Mouse (Mus musculus) heart, postnatal 36 days (tissue): ENCODE measurements around the gene Swsap1. TPM values are rescaled to one million over a fixed set of nuclear protein-coding genes. Genes with fewer than 3 reads are reported as not detected.
A peak's percentile ranks its signal among the peaks of the same experiment; 100 is the strongest.

Experiments used
- DNase-seq, 2 experiments: peaks; one replicate each; pipeline ENCODE4 v3.0.0; 2021 to 2022
- intact Hi-C: fragments of 180-260 bp; cut with DNase I; formaldehyde crosslinking; loops from one replicate; pipeline ENCODE4 v1.15.1; 2025
- total RNA-seq, 2 experiments: library from RNA; stranded (reverse); gene quantifications; 2 replicates each; pipeline ENCODE4 v1.2.3; 2021

Swsap1 gene
- total RNA-seq, 2 experiments from 2014 or later = 5.8 to 8.0 TPM

DNA sequence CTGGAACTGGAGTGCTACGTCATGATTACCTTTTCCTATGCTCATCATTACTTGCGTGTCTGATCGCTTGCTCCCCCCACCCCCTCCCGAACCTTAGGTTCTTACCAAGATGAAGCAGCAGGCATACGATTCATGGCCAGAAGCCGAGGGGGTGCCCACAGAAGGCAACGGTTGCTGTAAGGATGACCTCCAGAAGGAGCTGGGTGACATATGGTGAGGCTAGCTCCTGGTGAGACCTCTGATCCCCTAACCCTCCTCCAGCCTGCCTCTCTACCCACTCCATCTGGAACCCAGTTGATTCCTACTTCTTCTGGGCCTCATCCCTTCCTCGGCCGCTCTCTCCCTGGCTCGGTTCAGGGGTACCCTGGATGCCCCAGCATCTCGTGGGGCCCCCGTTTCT, 21.5 kb upstream of the Swsap1 start:
- intact Hi-C loops = no loop called here
- DNase-seq = no peak

DNA sequence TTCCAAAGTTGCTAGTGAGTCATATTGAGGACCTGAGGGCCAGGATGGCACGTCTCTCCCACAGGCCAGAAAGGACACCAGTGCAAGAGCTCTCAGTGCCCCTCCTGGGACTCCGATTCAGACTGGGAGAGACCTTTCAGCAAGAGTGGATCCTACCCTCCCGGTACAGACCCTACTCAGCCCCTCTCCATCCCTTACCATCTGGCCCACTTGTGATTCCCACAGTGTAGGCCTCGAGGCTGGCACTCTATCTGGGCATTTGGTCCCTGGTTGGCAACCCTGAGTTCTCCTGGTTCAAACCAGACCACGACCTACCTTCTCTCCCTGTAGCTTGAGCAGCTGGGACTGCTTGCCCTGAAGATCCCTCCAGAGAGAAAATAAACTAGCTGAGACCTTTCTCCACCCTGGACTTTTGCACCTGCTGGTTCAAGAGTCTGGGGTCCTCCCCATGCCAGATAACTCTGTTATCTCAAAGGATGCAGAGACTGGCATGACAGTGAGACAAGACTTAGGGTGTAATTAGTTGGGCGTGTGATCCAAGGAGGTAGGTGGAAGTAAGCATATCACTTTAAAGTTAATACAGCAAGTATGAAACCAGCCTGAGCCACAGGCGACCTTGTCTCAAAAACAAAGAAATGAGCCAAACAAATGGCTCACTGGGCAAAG, 20.0 kb upstream of the Swsap1 start:
- DNase-seq = no peak
- intact Hi-C loops = no loop called here

DNA sequence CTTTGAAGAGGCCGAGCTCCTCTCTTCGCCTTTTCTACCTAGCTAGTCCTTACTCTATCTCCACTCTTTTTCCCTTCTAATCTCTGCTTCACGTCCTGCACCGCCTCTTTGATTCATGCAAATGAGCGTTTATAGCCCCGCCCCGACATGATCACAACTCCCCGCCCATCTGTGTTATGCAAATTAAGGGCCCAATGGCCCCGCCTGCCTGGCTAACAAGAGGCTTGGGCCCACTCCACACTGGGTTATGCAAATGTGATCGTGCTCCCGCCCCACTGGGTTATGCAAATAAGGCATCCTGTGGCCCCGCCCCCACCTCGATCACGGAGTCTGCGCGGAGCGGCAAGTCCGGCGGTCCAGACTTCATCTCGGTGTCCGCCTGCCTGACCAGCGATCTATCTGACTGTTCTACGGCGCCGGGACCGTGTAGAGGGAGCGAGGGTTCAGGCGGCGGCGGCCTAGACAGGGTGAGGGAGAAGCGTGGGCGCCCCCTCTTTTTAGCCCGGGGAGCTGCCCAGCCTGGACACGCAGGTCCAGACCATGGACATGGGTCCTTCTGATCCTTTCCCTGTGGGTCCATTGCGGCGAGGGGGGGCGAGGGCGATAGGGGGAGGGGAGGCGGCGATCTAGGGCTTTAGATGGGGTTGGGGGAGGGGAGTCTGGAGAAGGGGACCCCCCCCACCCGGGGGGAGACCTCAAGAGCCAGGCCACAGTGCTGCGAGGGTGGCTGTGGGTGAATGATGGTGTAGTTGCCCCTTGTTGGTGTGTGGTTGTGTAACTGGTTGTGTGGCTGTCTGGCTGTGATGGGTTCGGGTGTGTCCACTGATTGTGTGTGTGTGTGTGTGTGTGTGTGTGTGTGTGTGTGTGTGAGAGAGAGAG, 18.6 kb upstream of the Swsap1 start, which contains the start of gene Plppr2:
Gene Plppr2, plus strand, starts transcription at position 342 of the 879 bp plus-strand sequence.
- intact Hi-C loops = no loop called here
- peak; percentile 89 to 90 for DNase-seq

DNA sequence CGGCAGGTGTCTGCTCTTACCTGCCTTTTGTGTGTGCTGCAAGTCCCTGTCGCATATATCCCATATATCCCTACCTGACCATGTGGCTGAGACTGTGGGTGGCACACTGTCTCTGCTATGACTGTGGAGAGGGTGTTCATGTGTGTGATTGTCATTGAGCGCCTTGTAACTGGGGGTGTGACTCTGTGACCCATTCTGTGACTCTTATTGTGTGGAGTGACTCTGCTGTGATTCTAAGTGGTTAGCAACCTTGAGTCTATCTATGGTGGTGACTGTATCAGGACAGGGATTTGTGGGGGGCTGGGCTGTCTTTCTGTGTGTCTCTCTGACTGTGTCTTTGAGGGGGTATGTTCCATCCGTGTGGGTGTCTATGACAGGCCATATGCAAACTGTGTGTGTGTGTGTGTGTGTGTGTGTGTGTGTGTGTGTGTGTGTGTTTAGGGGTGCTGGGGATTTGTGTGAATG, 17.8 kb upstream of the Swsap1 start:
- intact Hi-C loops = no loop called here

DNA sequence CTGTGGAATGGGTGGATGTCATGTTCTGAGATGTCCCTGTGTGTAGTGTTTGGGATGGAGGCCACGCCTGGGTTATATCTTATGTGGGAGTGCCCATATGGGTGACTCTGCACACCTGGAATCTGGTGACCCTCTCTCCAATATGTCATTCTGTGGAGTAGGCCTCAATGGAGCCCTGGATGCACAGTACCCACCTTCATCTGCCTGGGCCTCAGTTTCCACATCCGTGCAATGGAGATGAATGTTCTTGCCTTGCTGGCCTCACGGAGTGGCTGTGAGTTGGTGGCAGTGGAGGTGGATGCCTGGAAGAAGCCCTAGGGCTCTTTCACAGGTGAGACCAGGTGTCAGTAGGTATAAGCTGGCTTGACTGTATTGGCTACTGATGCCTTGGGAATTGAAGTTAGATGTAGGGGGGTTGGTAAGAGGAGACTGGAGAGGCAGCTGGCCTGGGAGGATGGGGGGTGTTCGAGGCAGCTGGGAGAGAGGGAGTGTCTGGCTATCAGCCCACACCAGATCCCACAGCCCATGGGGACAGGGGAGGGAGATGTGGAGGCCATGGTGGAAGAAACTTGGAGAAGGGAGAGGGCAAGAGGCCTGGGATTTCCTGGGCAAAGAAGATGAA, 17.2 kb upstream of the Swsap1 start:
- no peak for DNase-seq
- intact Hi-C loops = no loop called here

More for the DNA sequence above, 17.8 kb upstream of the Swsap1 start:
- no peak for DNase-seq

DNA sequence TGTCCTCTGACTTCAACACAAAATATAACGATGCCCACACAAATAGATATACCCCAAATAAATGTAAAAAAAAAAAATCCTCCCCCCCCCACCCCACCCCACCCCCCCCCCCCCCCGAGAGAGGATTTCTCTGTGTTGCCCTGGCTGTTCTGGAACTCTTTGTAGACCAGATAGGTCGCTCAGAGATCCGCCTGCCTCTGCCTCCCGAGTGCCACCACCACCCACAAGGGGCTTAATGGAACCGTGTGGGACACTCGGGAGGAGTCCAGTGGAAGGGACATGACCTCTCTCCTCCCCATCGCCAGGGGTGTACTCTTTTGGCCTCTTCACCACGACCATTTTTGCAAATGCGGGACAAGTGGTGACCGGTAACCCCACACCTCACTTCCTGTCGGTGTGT, 12.5 kb upstream of the Swsap1 start:
- no peak for DNase-seq
- intact Hi-C loops = no loop called here

DNA sequence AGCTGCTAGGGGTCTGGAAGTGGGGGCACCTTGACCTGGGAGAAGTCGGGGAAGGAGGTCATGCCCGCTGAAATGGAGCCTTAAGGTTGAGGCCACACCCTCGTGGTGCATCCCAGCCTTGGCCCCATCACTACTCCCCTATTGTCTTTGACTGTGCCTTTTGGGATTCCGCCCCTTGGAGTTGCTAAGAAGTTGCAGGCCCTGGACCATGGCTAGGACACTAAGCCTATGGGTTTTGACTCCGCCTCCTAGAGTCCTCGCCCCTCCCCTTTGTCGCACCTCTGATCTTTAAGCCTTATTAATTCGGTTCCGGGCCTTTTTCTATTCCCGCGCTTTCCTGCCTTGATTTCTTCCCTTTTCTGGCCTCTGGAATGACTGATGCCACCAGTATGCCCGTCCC, 11.9 kb upstream of the Swsap1 start:
- intact Hi-C loops = no loop called here
- no peak for DNase-seq

DNA sequence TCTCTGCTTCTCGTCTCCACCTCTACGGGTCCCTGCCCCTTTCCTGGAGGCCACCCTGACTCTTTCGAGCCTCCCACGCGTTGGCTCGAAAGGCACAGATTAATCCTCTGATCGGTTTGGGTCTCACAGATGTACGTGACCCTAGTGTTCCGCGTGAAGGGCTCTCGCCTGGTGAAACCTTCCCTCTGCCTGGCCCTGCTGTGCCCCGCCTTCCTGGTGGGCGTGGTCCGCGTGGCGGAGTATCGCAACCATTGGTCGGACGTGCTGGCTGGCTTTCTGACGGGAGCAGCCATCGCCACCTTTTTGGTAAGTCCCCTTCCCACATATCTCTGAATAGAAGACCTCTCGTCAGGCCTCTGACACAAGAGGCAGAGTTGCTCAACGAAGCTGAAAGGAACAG, 11.3 kb upstream of the Swsap1 start:
- intact Hi-C loops = no loop called here
- DNase-seq = no peak

DNA sequence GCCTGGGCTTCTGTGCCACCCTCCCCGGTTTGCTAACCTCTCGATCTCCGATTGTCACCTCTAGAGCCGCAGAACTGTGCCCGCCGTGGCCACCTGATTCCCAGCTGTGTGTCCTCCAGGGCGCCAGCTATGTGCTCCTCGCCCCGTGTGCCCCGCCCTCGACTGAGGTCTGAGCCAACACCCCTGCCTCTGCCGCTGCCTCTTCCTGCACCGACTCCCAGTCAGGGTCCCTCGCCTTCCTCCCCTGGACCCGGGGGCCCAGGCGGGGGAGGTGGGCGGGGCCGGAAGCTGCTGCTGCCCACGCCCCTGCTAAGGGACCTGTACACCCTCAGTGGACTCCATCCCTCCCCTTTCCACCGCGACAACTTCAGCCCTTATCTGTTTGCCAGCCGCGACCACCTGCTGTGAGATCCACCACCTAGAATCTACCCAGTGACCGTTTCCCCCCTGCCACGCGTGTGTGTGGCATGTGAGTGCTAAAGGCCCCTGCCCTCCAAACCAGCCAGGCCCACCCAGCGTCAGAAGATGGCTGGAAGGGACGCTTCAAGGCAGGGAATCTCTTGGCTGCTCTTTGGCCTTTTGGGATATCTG, 7.9 kb upstream of the Swsap1 start:
- DNase-seq = no peak
- intact Hi-C loops = no loop called here

DNA sequence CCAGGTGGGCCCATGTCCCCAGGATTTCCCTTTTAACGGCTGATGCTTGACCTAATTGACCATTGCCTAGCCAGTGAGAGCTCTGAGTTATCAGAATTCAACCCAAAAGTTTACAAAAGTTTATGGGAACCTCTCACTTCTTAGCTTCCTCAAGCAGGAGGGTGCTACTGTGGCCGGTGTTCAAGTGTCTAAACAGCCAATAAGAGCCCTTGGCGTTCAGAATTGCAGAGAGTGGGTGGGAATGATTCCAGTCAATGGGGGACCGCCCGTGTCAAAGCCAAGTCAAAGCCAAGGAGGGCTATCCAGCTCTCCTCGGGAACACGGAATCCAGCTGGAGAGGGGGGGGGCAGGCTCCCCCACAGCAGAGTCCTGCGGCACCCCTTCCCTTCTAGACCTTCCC, 7.4 kb upstream of the Swsap1 start:
- no peak for DNase-seq
- intact Hi-C loops = no loop called here

DNA sequence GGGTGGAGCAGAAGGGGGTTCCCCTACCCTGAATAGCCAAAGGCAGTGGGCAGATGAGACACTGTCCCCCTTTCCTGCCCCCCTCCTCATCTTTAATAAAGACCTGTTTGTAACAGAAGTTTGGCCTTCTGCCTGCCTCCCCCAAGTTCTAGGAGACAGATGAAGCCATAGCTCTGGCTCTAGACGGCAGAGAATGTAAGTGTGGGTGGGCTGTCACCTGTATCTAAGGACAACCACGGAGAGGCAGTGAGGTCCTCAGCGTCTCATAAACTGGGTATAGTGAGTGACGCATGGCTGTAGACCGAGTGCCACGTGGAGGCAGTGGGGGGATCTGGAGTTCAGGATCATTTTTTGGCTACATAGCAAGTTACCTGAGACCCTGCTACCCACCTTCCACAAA, 6.8 kb upstream of the Swsap1 start:
- intact Hi-C loops = no loop called here
- DNase-seq = no peak

DNA sequence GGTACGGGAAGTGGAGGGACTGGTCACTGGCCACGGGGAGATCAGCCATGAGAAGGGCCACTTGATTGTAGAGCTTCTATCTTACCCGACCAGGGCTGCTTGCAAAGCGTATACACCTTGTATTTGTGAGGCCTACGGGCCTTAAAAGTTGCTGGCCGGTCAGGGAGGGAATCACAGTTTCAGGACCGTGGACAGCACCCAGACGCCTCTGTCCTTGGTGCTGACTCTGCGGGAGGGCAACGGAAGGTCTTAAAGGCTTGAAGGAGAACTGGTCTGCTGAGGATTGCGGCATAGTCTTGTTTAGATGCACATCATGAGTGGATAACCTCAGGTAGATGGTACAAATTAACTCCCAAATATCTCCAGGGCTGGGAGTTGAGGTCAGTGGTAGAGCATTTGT, 5.2 kb upstream of the Swsap1 start:
- intact Hi-C loops = loop anchor here (5.0 kb wide), 1 partner anchor 33 kb away; the partner anchor contains the start of gene Rab3d

DNA sequence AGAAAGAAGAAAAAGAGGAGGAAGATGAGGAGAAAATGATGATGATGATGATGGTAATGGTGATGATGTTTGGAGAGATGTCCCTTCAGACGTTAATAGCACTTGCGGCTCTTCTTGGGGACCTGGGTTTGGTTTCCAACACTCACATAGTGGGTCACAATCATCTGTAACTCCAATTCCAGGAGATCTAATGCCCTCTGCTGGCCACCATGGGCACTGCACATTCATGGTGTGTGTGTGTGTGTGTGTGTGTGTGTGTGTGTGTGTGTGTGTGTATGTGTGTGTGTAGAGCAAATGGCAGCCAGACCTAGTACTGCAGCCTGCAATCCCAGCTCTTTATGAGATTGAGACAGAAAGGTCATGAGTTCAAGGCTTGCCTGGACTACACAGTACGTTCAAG, 3.6 kb upstream of the Swsap1 start:
- intact Hi-C loops = loop anchor here (2.0 to 5.0 kb wide), 2 partner anchors 21 to 35 kb away; partner anchors contain the start of gene Rab3d

More for the DNA sequence above, 5.2 kb upstream of the Swsap1 start:
- peak; percentile 84 to 88 for DNase-seq

DNA sequence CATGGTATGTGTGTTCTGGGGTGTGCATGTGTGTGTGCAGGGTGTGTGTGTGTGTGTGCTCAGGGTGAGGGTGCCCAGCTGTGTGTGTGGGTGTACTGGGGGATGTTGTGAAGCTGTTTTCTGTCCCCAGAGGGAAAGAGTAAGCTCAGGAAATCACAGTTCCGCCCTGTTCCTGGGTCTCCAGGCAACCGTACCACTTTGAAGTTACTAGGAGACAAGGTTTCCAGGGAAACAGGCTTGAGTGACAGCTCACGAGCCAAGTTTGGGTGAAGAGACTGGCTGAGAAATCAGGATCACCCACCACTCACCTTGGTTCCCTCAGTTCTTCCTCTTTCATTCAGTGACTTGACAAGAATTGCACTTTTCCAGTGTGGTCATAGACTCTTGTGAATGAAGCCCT, 2.0 kb upstream of the Swsap1 start:
- intact Hi-C loops = loop anchor here (2.0 to 5.0 kb wide), 2 partner anchors 23 to 36 kb away; partner anchors contain the start of gene Rab3d
- no peak for DNase-seq

More for the DNA sequence above, 3.6 kb upstream of the Swsap1 start:
- no peak for DNase-seq

DNA sequence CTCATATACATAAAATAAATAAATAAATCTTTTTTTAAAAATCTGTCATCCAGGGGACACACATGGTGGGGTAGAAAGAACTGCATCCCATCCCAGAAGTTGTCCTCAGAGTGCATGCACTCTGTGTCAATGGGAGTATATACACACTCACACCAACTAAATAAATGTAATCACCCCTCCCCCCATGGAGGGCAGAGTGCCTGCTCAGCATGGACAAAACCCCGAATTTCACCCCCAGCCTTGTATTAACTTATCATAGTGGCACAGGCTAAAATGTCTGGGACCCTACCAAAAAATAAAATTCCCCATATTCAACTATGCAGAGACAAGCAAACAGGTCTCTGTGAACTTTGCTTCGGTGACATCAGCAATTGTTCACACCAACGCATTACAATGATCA, 920 bp upstream of the Swsap1 start:
- intact Hi-C loops = loop anchor here (5.0 kb wide), 1 partner anchor 37 kb away; the partner anchor contains the start of gene Rab3d
- DNase-seq = no peak

DNA sequence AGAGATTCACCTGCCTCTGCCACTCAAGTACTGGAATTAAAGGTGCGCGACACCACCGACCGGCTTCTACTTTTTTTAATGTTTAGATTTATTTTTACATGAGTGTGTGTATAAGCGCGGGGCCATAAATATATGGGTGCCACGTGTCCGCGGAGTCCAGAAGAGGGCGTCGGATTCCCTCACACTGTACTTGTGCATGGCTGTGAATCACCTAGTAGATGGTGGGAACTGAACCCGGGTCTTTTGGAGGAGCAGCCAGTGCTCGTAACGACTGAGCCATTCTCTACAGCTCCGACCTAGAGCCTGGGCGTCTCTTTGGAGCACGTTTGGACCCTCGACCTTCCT, 358 bp upstream of the Swsap1 start:
- no peak for DNase-seq
- intact Hi-C loops = no loop called here

DNA sequence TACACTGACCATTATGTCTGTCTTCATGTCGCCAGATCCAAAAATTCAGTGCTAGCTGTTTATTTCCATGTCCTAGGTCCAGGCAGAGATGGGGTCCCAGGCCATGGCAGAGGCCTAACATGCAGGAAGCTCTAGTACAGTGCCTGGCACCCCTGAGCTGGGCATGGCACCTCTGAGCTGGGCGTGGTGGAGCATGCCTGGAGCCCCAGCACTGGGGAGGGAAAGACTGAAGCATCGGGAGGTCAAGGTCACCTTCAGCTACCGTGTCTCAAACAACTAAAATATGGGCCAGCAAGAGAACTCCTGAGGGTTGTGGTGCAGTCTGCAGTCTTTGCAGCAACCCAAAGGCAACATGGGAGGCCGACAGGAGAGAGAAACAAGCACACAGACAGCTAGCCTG, 2.8 kb downstream of the Swsap1 start:
- intact Hi-C loops = no loop called here
- DNase-seq = no peak

DNA sequence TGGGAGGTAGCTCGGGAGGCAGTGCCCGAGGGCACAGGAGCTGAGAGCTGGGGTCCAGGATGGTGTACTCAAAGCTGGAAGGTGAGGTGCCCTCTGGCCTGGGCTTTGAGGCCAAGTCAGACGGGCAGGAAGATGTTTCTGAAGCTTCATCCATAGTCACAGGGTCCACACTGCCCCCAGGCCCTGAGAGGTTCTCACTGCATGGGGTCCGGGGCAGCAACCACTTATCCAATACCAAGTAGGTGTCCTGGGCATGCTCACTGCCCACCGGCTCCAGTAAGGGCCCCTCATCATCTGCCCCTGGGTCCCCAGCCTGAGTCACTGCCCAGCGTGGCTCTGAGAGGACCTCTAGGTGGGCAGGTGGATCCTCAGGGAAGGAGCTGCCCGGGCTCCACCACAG, 3.7 kb downstream of the Swsap1 start:
- DNase-seq = no peak
- intact Hi-C loops = no loop called here

DNA sequence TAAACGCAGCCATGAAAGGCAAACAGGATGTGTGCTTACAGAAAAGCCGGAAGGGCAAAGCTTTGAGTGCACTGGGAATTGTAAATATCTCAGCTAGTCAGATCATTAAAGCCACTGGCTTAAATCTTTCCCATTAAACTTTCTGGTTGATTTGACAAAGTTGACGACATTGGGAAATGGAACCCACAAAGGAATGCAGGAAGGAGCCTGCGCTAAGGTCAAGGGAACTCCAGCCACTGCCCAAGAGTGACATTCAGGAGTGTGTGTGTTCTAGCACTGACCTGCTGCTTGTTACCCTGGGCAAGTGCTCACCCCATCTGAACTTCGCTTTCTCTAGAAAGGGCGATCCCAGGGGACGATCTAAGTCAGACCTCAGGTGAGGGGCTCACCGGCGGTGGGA, 4.6 kb downstream of the Swsap1 start:
- intact Hi-C loops = loop anchor here (2.0 kb wide), 1 partner anchor 33 kb away; the partner anchor contains the start of genes Ccdc159 and Tmem205

DNA sequence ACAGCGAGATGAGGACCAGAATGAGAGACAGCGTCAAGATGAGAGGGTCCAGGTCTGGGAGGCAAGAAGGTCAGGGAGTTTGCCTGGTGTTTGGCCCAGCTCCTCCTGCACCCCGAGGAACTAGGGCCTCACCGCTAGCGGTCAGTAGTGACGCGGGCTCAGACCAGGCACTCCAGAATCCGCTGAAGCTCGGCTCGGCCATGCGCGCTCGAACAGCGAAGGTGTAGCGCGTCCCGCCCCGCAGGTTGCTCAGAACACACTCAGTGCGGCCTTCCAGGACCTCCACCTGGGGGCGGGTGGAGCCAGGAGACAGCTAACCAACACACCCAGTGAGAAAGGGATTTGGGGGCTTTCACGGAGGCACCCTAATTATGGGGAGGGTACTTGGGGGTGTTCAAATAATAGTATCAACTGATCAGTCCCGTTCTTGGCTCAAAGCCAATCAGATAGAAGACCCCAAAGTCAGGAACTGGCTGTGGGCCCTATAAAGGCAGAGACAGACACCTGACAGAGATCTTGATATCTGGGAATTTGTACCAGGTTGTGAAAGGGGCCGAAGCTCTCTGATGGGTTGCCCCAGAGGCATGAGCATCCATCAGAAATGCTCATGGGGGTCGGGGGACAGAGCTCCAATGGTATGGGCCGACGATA, 5.1 kb downstream of the Swsap1 start:
- no peak for DNase-seq
- intact Hi-C loops = loop anchor here (2.0 kb wide), 1 partner anchor 34 kb away; the partner anchor contains the start of genes Ccdc159 and Tmem205

More for the DNA sequence above, 4.6 kb downstream of the Swsap1 start:
- DNase-seq = no peak
